Mouse (Mus musculus) E14TG2a.4 (cell line): ENCODE measurements at regions not wholly inside any gene's neighbourhood (a gene's known extent, or its start where the extent isn't known, plus 50 kb on each side); places are given as distances from the start of the nearest gene placed in this dataset.

Experiments
- CTCF ChIP-seq: conservative IDR thresholded peaks from 2 replicates; pipeline ENCODE4 v1.5.1; 2014; ENCODE audit warnings: low read length
- NANOG ChIP-seq: IDR thresholded peaks from 2 replicates; pipeline ENCODE4 v1.6.1; 2014; ENCODE audit warnings: borderline replicate concordance, low read length, mixed read lengths

GRCm38 (mm10) chr6:88968842-88969241 is 66.8 kb downstream of the Tpra1 start:
- TF ChIP-seq CTCF (no peak), NANOG (no peak)
